ENCODE assay signal across 9 mouse cellular contexts in the genomic region with DNA sequence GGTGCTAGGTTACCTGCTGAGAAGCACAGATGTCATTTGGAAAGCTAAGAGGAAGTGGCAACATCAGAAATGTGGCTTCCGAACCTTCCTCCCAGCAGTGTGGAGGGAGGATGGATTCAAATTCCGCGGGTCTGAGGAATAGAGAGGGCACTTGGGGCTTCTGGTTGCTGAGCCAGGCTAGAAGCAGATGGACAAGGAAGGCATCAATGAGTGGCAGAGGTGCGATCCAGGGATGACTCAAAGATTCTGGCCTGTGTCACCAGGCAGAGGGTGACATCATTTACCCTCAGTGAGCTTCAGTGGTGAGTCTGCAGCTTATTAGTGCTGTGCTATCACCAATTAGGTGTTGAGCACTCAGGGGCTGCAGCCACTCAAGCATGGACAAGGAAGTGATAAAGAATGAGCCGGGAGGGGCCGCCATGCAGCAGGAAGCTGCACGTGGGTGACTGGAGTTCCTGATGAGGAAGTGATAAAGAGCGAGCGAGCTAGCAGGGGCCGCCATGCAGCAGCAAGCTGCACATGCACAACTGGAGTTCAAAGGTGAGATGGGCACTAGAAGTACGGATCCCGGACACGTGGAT. TPM values are rescaled to one million over a fixed set of nuclear protein-coding genes. Genes with fewer than 3 reads are reported as not detected.
A peak's percentile ranks its signal among the peaks of the same experiment; 100 is the strongest.
DNase-seq lines count a peak whose midpoint lies in the region; ATAC-seq and TF ChIP-seq lines count a peak whose summit lies in the region.
"Had no signal": no experiment of that assay in that cellular context is flagged by ENCODE, and none has a peak within 500 bp of the region (broad histone marks: within the 10 kb centered on the region; RNA-seq: fewer than 3 reads in every experiment).

No protein-coding gene starts in this region.

- WGBS in hindbrain, postnatal 0 days = 64% methylated on average over 13 of the region's 13 CpGs
- 70% methylated on average over 13 of the region's 13 CpGs for WGBS in hindbrain, embryonic 13.5 days
- 37% methylated on average over 13 of the region's 13 CpGs for WGBS in intestine, postnatal 0 days
- WGBS in forebrain, embryonic 16.5 days = 69% methylated on average over 13 of the region's 13 CpGs

- no peak overlapping the region for H3K4me3 ChIP-seq in hindbrain, postnatal 0 days (ENCODE audit: low read length)
- no peak overlapping the region for H3K4me3 ChIP-seq in hindbrain, embryonic 13.5 days
- no peak overlapping the region for H3K4me3 ChIP-seq in intestine, postnatal 0 days (ENCODE audit: low read depth, low read length)
- no peak overlapping the region for H3K4me3 ChIP-seq in forebrain, embryonic 16.5 days (replicated peaks; ENCODE audit: low read length)

- H3K36me3 ChIP-seq in hindbrain, postnatal 0 days (ENCODE audit: insufficient read depth, low read length) = no peaks in the 10 kb centered on the region
- H3K36me3 ChIP-seq in hindbrain, embryonic 13.5 days = no peaks in the 10 kb centered on the region
- H3K36me3 ChIP-seq in intestine, postnatal 0 days (ENCODE audit: control insufficient read depth, insufficient read depth) = no peaks in the 10 kb centered on the region
- H3K36me3 ChIP-seq in forebrain, embryonic 16.5 days (ENCODE audit: control insufficient read depth, insufficient read depth) = no peaks in the 10 kb centered on the region

- H3K4me2 ChIP-seq in hindbrain, postnatal 0 days (ENCODE audit: low read depth, low read length) = no peak overlapping the region
- no peak overlapping the region for H3K4me2 ChIP-seq in hindbrain, embryonic 13.5 days
- no peak overlapping the region for H3K4me2 ChIP-seq in intestine, postnatal 0 days (replicated peaks; ENCODE audit: low read depth)
- no peak overlapping the region for H3K4me2 ChIP-seq in forebrain, embryonic 16.5 days (ENCODE audit: low read length)

- H3K4me1 ChIP-seq in hindbrain, postnatal 0 days (ENCODE audit: insufficient read depth, low read length) = no peaks in the 10 kb centered on the region
- H3K4me1 ChIP-seq in hindbrain, embryonic 13.5 days (replicated peaks) = peaks cover 18% of the 10 kb centered on the region
- peaks cover 9% of the 10 kb centered on the region for H3K4me1 ChIP-seq in intestine, postnatal 0 days (replicated peaks; ENCODE audit: control insufficient read depth, insufficient read depth, low read length)
- H3K4me1 ChIP-seq in forebrain, embryonic 16.5 days (replicated peaks; ENCODE audit: control insufficient read depth, insufficient read depth, low read length) = peaks cover 3% of the 10 kb centered on the region

- H3K27ac ChIP-seq in hindbrain, postnatal 0 days = no peak overlapping the region
- no peak overlapping the region for H3K27ac ChIP-seq in hindbrain, embryonic 13.5 days
- H3K27ac ChIP-seq in intestine, postnatal 0 days (ENCODE audit: low read depth, low read length) = peak overlapping the region; percentile 61
- H3K27ac ChIP-seq in forebrain, embryonic 16.5 days (ENCODE audit: low read length) = no peak overlapping the region
- H3K27ac ChIP-seq: kidney, postnatal 0 days had no signal

- no peak for DNase-seq in hindbrain, postnatal 0 days (ENCODE audit: low spot score)
- peak; percentile 78 for DNase-seq in brain, adult 2 months (ENCODE audit: low read depth, low spot score)
- peak; percentile 21 to 67 for DNase-seq in spleen, postnatal 10 days (ENCODE audit: low spot score in 2 of 2)
- DNase-seq in gastrocnemius, postnatal 36 days = no peak
- DNase-seq in left cerebral cortex, postnatal 10 days (ENCODE audit: extremely low spot score in 1 of 2, low spot score in 2 of 2) = no peak

- no peak overlapping the region for H3K9ac ChIP-seq in hindbrain, postnatal 0 days (replicated peaks; ENCODE audit: low read length)
- H3K9ac ChIP-seq in hindbrain, embryonic 13.5 days = no peak overlapping the region
- no peak overlapping the region for H3K9ac ChIP-seq in intestine, postnatal 0 days (ENCODE audit: low read depth, low read length)
- H3K9ac ChIP-seq in forebrain, embryonic 16.5 days (replicated peaks; ENCODE audit: low read depth, low read length) = no peak overlapping the region

- no peaks in the 10 kb centered on the region; the same call in 1 of the 2 replicates for H3K27me3 ChIP-seq in hindbrain, postnatal 0 days (ENCODE audit: insufficient read depth, low read length)
- H3K27me3 ChIP-seq in hindbrain, embryonic 13.5 days = no peaks in the 10 kb centered on the region
- no peaks in the 10 kb centered on the region for H3K27me3 ChIP-seq in intestine, postnatal 0 days (replicated peaks; ENCODE audit: control insufficient read depth, insufficient read depth, low read length)
- H3K27me3 ChIP-seq in forebrain, embryonic 16.5 days (replicated peaks; ENCODE audit: control insufficient read depth, insufficient read depth, low read length) = no peaks in the 10 kb centered on the region

- no peaks in the 10 kb centered on the region for H3K9me3 ChIP-seq in hindbrain, postnatal 0 days (ENCODE audit: low read length)
- no peaks in the 10 kb centered on the region for H3K9me3 ChIP-seq in hindbrain, embryonic 13.5 days
- no peaks in the 10 kb centered on the region for H3K9me3 ChIP-seq in intestine, postnatal 0 days (ENCODE audit: control insufficient read depth)
- no peaks in the 10 kb centered on the region for H3K9me3 ChIP-seq in forebrain, embryonic 16.5 days (ENCODE audit: control insufficient read depth, low read length)

- intact Hi-C loops in gastrocnemius, postnatal 36 days (cut with DNase I) = loop anchor here (5.0 to 10.0 kb wide), 2 partner anchors 44 to 226 kb away; partner anchors contain the start of gene Snx9
- intact Hi-C loops in left cerebral cortex, postnatal 10 days (cut with DNase I) = loop anchor here (5.0 to 10.0 kb wide), 3 partner anchors 44 to 216 kb away; partner anchors contain the start of gene Snx9

- TF ChIP-seq CTCF in hindbrain, postnatal 0 days (IDR thresholded peaks at IDR 0.05; ENCODE audit: low read depth) = no peak
- no peak for TF ChIP-seq CTCF in intestine, postnatal 0 days (IDR thresholded peaks at IDR 0.05; ENCODE audit: low read depth)

- ATAC-seq in hindbrain, postnatal 0 days = peak; percentile 39; the same call in 1 of the 2 replicates
- ATAC-seq in hindbrain, embryonic 13.5 days (ENCODE audit: low FRiP score) = no peak
- peak; percentile 63 for ATAC-seq in intestine, postnatal 0 days
- no peak for ATAC-seq in forebrain, embryonic 16.5 days

RNA-seq across cellular contexts. Expression of gene Snx9, which starts 42.8 kb away (rescaled TPM):
- 6.2 and 12.5 TPM in 2 replicates for total RNA-seq in hindbrain, postnatal 0 days (2014; rRNA removed)
- polyA plus RNA-seq in hindbrain, postnatal 0 days (2015; fragmentation: Nextera tagmentation; extraction: Ambion mirVana) = 6.7 and 7.0 TPM in 2 replicates
- polyA plus RNA-seq in hindbrain, embryonic 13.5 days (2015; fragmentation: Nextera tagmentation; extraction: Ambion mirVana) = 7.5 and 8.4 TPM in 2 replicates
- polyA plus RNA-seq in intestine, postnatal 0 days (2015; fragmentation: Nextera tagmentation; extraction: Ambion mirVana) = 91.4 and 95.4 TPM in 2 replicates
- total RNA-seq in gastrocnemius, postnatal 36 days (2021) = 10 to 100 TPM; 21.4 to 22.6 TPM
- polyA plus RNA-seq in forebrain, embryonic 16.5 days (2015; fragmentation: Nextera tagmentation; extraction: Ambion mirVana) = 4.5 and 6.1 TPM in 2 replicates
- total RNA-seq in left cerebral cortex, postnatal 10 days (2021) = 10 to 100 TPM in 1 of 2 experiments, 1 to 10 TPM in 1; 10.0 to 10.9 TPM

Comparison
In these comparisons a context has a peak if more than half of its experiments do, and no peak if none do; other contexts are left out.
1. ATAC-seq: peak in hindbrain, postnatal 0 days (single experiment) and intestine, postnatal 0 days (single experiment); none in hindbrain, embryonic 13.5 days (single experiment) and forebrain, embryonic 16.5 days (single experiment).
2. DNase-seq: peak in brain, adult 2 months (single experiment) and spleen, postnatal 10 days (2 of 2); none in hindbrain, postnatal 0 days (single experiment), gastrocnemius, postnatal 36 days (0 of 2) and left cerebral cortex, postnatal 10 days (0 of 2).